Mouse (Mus musculus): ENCODE measurements around the gene Gm42906.

Gene Gm42906

DNA sequence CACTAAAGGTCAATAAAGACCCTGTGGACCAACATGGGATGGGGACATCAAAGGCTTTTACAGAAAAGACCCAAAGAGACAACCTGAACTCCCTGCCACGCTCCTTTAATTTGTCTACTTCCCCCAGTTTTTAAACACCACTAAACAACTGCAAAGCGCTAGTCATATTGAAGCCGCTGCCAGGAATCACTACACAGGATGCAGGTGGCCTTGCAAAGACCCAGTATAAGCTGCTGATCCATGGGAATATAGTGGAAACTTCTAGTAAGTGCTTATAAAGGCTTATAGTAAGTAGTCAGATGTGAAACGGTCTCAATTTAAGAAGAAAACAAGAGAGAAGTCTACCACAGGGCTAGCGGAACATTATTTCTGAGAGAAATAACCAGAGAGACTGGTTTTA is 237.2 kb downstream of the Gm42906 start:
- DNase-seq (ENCODE audit: low read depth in 1 of 2, low spot score in 2 of 2), result no peak

DNA sequence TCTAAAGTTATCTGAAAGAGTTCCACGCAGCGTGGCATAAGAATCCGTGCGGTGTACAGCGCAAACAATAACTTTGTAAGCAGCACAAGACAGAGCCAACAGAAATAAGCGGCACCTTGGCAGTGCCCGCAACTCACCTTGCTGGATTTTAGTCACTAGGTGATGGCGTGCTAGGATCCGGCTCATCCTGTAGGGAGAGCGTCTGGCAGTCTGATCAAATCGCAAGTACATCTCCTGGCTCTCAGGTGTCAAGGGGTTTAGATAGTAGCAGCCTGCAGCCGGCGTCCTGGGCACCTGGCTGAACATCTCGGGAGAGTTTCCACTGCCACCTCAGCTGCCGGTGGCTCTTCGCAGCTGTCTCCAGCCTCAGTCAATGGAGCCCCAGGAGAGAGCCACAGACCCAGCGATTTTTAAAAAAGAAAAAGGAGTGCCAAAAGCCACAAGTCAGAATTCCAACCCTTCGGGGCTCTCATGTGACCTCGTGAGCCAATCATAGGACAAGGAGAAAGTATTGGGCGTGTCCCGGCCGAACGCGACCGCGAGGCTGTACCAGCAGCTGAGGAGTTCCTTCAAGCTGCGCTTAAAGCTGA is 238.1 kb downstream of the Gm42906 start:
- DNase-seq (ENCODE audit: low read depth in 1 of 2, low spot score in 2 of 2), result no peak

DNA sequence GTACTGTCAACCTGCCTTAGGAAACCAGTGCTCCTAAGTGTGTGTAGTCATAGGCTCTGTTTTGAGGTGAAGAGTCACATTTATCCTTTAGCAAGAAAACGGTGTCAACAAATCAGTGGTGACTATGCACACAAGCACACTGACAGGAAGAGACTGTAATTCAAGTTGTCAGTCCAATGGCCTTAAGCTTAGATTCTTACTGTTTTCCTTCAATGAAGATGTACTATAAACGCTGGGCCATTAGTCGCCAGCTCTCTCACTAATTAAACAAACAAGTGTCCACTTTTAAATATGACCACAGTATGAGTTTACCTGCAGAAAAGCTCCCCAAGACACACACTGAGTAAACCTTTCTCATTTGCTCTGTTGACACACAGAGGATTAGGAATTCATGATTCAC is 238.6 kb downstream of the Gm42906 start:
- DNase-seq (ENCODE audit: low read depth in 1 of 2, low spot score in 2 of 2), result no peak

DNA sequence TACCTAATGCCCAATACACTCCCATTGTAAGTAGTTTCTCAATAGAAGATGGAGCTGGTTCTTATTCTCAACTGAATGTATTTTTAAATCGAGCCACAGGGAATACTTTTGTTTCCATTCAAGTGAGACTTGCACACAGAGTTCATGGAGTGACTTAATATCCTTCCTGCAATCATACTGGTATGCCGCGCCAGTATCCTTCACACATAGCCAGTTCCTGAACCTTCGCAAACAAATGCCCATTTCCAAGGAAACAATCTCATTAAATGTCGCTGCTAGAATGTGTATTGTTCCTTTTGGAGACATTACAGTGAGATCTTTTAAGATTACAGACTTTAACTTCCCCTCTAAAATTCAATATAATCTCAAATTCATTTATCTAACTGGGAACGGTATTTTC is 239.3 kb downstream of the Gm42906 start:
- DNase-seq (ENCODE audit: low read depth in 1 of 2, low spot score in 2 of 2), result no peak

DNA sequence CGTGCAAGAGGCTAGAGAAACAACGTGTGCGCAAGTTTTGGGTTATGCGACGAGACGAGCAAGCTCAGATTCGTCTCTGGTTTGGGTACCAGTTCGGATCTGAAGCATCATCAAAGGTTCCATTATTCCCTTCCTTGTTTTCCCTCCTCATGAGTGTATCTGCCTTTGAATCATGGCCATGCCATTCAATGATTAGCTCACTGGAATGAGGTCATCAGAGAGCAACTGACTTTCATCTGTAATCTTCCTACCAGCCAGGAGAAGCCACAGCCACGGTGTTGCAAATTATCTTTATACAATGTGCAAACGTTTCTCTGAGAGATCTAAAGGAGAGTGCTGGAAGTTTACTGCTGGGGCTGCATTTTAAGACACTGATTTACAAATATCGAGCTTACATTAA is 240.6 kb downstream of the Gm42906 start:
- DNase-seq (ENCODE audit: low read depth in 1 of 2, low spot score in 2 of 2), result no peak

DNA sequence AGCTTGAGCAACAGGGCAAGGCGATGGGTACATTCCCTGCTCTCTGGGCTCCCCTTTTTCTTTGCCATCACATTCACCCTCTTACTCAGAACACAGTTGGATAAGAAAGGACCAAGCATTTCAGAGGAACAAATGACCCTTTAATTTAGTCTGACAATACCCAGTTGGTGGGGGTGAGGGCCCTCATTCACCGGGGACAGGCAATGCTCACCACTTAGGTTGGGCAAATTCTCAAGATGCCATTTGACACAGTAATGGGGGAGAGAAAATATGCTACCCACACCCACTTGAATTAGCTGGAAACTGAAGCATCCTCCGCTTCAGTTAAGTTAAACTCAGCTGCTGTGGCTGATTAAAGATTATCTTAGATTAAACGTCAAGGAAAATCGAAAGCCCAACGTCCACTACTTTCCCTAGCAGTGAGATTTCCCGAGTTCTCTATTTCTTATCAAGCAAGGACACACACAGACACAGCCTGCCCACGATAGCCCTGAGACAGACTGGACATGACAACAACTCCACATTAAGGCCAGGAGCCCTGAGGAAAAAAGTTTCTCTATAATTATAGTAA is 242.6 kb downstream of the Gm42906 start:
- no peak for DNase-seq (ENCODE audit: low read depth in 1 of 2, low spot score in 2 of 2)

DNA sequence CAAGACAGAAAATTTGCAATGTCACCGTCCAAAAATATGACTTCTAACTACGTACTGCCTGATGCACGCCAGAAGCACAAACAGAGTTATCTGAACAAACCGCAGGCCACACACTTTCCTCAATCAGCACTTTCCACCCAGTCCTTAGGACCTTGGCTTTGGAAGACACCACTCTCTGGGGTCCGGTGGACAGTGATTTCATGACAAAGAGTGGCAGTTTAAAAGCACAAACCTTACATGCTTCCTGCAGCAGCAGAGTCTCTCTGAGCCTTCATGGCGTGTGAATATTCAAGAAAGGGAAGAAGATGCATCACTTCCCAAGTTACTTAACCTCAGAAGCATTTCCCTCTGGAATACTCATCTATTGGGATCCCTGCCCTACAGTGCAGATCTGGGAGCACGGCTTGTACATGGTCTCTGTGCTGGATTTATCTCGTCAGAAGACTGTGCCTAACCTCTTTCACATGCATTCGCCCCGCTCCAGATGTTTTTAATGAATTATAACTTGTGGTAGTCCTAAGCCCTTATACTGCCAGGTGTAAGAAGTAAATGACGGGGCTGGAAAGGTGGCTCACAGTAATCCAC is 244.2 kb downstream of the Gm42906 start:
- DNase-seq (ENCODE audit: low read depth in 1 of 2, low spot score in 2 of 2), result no peak

DNA sequence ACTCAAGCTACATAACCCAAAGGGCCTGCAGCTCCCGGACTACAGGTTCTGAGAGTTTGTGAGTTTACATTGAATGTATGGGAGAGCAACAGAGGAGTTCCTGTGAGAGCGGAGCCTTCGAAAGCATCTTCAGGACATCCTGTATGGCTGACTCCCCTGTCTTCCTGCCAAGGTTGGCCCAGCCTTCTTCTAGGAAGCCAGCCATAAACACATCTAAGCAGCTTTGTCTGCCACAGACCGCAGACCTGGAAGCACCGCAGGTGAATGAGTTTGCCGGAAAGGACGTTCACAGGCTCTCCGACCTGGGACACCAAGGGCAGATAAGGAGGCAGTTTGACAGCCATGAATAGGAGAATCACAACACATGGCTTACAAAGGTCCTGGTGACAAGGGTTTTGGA is 246.7 kb downstream of the Gm42906 start:
- DNase-seq (ENCODE audit: low read depth in 1 of 2, low spot score in 2 of 2), result no peak

DNA sequence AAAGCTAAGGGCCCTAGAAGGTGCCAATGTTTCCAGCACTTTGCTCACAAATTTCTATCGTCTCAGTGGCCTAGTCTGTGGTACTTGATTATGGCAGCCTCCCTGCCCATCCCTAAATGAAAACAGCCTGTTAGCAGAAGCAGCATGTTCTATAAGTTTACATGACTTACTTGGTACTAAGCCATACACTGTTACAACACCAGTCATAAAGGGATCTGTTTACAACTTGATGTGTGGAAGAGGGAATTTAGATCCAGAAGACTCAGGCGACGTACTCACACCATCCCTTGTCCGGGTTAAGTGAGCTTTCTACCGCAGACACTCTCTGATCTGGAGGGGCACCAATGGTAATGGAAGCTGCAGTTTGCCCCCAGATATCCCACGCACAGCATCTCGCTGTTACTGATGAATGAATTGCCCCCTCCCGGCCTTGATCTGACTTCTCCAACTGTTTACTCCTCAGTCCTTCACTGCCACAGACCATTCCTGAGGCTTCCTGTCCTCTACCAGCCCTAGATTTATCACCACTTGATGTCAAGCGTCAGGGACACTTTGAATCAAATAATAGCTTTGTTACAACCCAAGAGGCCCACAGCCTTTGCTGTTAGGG is 247.7 kb downstream of the Gm42906 start:
- no peak for DNase-seq (ENCODE audit: low read depth in 1 of 2, low spot score in 2 of 2)

DNA sequence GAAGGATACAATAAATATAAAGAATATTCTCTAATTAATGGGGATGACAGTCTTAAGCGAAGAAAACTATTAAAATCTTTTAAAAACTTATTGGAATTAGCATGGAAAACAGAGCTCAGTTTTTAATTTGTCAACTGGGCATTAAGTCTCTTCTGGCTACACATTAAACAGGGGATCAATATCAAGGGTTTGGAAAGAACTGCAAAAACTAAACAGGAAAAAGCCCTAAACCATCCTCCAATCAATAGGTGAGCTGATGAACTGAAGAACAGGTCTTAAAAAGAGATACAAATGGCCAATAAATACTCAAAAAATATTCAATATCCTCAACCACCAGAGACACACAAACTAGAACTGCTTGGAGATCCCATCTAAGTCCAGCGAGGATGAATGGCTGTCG is 250.8 kb downstream of the Gm42906 start:
- DNase-seq (ENCODE audit: low read depth in 1 of 2, low spot score in 2 of 2), result no peak

DNA sequence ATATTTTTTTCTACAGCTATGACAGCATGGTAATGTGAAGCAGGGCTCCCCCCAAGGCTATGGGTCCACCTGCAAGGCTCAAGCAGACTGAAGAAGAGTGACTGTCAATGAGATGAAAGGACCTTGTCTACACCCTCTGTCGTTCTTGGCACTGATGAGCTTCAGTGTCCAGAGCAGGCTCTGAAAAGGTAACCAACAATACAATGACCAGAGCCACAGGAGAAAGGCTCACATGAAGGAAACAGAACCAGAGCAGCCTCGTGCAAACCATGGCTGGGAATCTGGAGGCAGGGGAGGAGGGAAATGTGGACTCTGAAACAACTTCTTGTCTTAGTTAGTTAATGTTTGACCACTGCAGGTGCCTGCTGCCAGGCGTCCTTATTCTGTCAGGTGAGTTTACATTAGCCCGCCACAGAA is 252.1 kb downstream of the Gm42906 start:
- no peak for DNase-seq (ENCODE audit: low read depth in 1 of 2, low spot score in 2 of 2)

DNA sequence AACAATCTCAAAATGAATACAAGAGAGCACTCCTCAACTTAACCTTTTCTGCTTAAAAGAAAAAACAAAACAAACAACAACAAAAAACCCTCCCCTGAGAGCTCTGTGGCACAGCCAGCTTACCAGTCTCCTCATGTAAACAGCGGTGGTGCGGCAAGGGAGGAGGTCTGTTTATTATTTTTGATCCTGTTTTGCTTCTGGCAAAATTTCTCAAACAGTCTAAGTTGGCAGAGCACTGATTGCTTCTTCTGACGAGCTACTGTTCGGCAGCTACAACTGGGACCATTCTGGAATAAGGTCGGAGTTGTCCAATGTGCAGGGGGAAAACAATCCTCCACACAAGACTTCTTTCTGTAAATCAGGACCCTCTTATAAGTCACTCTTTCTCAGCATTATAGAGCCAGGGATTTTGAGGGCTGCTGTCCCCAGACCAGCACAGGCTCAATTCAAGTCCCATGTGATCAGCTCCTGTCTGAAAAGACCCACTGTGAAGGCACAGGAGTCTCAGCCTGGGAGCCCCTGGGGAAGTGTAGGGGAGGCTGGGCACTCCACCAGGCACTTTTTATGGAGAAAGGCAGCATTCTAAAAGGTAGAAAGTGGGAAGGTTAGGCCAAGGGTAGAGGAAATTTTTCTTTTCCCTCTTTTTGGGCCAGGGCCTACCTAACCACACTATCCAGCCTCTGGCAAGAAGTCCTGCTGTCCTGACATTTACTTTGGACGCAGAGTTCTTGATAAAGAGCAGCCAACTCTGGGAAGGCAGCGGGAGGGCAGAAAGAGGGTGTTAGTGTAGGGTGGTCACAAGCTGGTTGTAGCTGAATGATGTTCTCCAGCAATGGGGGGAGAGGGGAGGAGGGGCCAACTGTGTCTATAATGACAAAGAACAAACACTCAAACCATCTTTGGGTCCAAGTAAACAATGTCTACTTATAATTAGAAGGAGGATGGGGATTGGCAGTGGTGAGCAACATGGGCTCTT is 253.2 kb downstream of the Gm42906 start:
- no peak for DNase-seq (ENCODE audit: low read depth in 1 of 2, low spot score in 2 of 2)

DNA sequence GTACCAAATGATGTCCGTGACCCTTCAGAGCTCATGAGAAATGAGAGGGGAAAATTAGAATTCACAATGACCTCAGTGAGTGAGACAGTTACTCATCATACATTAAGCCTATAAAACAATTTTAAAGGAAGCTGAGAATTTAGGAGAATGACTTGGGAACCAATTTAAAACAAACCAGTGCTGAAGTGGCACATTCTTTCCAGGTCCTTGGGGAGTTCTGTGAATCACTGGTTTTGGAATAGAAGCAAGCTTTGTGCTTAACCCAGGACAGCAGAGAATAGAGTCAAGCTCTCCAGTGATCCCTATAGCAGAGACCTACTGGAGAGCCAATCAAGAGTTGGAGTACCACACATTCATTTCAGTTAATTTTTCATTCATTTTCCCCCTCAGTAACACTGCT is 254.2 kb downstream of the Gm42906 start:
- no peak for DNase-seq (ENCODE audit: low read depth in 1 of 2, low spot score in 2 of 2)

DNA sequence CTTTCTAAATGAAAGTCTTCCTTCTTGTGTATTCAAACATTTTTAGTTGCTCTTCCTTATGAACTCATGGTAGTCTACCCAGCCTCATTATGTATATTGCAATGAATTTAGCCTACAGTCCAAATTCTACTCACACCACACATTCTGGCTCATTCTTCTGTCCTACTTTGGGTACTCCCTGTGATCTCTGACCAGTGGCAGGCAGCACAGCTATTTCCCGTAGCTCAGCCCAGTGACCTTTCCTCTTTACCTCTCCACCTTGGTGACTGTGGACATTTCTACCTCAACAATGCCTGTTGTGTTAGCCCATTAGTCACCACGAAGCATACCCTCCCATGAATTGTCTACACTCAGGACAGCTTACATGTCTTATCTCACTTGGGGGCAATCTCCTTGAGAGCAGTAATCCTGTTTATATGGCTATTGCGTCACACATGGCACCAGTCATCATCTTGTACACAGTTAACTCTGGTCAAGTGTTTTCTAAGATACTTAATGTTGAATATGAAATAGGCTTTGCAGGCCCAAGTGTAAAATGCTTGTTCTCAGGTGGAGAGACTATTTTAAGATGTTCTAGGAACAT is 257.7 kb downstream of the Gm42906 start:
- DNase-seq (ENCODE audit: low read depth in 1 of 2, low spot score in 2 of 2), result no peak

DNA sequence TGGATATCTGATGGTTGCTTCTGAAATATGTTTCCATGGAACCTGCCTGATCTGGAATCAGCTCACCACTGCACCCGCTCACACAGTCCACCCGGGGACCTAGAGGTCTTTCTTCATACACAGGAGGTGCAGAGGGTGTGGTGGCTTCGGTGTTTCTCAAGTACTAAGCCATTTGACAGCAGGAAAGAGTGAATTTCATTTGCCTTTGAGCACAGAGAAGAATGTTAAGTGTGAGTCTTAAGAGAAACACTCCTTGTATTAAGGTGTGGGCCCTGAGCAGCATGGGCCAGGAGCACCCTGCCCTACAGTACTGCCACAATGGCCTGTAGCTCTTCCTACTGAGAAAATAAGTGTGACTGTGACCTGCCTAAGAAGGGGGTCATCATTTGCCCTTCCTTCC is 259.8 kb downstream of the Gm42906 start:
- no peak for DNase-seq (ENCODE audit: low read depth in 1 of 2, low spot score in 2 of 2)

DNA sequence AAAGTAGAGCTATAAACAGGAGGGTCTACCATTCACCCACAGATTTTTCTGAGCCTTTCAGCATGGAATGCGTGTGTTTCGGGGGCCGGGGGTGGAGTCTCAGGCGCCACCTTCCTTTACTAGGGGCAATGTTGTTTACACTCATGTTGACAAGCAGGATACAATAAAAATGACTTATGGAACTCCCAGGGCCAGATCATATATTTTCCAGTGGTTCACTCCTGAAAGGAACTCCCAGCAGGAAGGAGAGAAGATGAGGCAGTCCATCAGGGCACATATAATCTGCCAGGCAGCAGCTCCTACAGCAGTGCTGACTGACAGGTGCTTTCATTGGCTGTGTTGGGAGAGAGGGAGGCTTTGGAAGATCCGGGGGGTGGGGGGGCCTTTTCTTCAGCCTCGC is 260.3 kb downstream of the Gm42906 start:
- no peak for DNase-seq (ENCODE audit: low read depth in 1 of 2, low spot score in 2 of 2)

DNA sequence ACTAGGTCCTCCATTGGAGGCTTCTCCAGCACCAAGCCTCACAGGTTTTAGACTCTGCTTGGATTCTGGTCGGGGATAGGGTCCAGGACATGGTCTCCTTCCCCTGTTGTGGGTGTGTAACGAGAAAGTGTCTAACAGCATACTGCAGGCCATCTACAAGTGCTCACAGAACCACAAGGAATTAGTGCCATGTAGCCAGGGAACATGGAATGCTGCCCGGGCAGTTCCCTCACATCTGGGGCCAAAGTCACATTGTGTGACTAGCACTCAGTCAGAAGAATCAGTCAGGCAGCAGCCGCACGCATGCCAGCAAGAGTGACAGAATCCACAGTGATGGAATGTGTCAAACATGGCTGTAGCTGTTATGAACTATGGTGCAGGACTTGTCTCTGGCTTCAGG is 261.7 kb downstream of the Gm42906 start:
- DNase-seq (ENCODE audit: low read depth in 1 of 2, low spot score in 2 of 2), result no peak

DNA sequence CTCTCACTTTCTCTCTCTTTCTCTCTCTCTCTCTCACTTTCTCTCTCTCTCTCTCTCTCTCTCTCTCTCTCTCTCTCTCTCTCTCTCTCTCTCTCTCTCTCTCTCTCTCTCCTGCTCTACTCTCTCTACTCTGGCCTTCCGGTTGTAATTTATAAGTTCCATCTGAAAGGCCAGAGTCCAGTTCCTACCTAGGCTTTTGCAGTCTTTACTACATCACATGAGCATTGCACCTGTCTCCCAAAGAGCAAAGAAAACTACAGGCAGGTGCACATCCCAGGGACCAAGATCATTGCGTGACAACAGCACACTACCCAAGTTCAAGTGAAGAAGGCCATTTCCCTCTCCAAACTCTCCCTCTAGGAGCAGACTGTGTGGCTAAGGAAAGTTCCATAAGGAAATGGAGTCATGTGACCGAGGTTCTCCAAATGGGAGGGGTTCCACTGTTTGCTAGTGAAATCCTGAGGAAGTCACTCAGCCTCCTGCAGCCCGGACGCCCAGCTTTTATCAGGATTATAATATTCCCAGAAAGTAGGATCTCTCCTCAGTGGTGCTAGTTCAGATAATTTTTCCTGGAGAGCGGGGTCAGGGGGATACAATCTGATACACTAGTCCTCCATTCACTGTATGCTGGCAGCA is 262.5 kb downstream of the Gm42906 start:
- DNase-seq (ENCODE audit: low read depth in 1 of 2, low spot score in 2 of 2), result no peak

DNA sequence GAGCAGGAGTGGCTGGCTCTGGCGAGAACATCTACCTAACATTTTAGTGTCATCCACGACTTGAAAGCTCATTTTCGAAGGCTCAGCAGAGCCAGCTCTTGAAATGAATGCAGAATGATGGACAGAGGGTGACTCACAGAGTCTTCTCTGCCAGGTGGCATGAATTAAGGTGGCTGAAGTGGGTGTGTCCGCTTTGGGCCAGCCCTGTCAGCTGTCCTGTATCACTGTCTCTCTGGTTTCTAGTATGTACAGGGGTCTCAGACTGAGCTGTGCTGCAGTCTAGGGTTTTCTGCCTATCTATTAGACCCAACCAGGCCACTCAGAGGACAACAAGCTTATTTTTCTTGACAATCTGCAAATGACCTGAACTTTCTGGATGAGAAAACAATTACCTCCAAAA is 263.1 kb downstream of the Gm42906 start:
- no peak for DNase-seq (ENCODE audit: low read depth in 1 of 2, low spot score in 2 of 2)

DNA sequence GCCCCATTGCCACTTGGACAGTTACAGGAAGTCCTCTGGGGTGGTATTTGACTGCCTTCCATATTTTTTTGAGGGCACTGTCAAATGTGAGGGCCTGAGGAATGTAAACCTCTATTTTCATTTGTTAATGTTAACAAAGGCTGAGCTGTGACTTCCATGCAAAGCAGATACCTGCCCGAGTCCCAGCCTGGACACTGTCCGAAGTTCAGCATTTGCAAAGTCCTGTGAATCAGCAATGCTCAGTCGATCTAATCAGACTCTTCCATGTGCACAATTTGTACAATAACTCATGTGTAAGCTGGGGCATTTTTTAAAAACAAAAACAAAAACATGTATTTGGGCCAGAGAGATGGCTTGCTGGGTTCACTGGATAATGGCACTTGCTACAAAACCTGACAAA is 265.3 kb downstream of the Gm42906 start:
- DNase-seq (ENCODE audit: low read depth in 1 of 2, low spot score in 2 of 2), result no peak

DNA sequence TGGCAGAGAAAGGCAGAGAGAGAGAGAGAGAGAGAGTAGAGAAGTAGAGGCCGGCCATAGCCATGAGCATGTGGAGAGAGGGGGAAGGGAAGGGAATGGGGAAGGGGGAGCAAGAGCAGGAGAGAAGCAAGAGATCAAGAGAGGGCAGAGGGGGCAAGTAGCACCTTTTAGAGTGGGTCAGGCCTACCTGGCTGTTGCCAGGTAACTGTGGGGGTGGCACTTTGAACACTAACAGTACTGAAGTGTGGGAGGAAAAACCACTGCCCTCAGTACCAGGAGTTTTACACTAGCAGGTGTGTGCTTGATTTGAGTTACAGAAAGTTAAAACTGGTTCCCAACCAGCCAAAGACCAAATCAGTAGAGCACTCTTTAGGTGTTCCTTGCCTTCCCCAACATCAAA is 272.7 kb downstream of the Gm42906 start:
- DNase-seq (ENCODE audit: low read depth in 1 of 2, low spot score in 2 of 2), result no peak

Data from monocyte, adult 2 months (primary cell).